Mouse (Mus musculus): ENCODE data around the gene Nvl. TPM values are rescaled to one million over a fixed set of nuclear protein-coding genes. Genes with fewer than 3 reads are reported as not detected.
A peak's percentile ranks its signal among the peaks of the same experiment; 100 is the strongest.

The Nvl gene
- total RNA-seq, 2 experiments from 2014 or later = 41.0 to 41.1 TPM

DNA sequence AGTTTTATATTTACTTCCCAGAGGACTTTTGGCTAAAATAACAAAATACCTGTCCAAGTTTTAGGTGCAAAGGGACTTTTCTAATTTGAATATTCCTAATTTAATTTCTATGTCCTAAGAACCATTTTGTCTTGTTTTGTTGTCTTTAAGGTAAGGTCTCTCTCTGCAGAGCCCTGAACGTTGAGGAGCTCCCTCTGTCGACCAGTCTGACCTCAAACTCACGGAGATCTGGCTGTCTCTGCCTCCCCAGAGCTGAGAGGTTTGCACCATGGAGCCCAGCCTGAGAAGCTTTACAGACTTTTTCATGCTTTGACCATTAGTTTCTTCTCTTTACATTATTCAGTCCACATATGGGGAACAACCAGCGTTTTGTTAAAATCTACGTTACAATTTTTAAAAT, 70.9 kb downstream of the Nvl start:
- intact Hi-C loops (cut with DNase I) = no loop called here

DNA sequence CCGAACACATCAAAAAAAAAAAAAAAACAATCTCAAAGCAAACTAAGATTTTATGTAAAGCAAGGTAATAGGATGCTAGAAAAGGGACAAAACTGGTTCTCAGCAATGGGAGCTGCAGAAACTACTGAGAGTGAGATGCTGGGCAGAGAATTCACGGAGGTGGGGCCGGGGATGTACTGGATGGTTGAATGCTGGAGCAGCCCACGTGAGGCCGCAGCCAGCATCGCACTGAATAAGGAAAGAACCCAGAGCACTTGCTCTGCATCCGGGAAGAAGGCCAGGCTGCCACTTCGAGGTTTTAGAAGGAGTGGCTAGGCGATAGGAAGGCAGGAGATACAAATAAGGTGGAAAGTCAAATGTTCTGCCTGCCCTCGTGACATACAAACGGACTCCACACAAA, 74.3 kb downstream of the Nvl start:
- no peak for DNase-seq
- intact Hi-C loops (cut with DNase I) = no loop called here

More for the DNA sequence above, 70.9 kb downstream of the Nvl start:
- DNase-seq = no peak

- intact Hi-C loops (cut with DNase I) = no loop called here
These were observed 75.7 kb downstream of the Nvl start for GRCm38 (mm10) chr1:181068344-181068743.

GRCm38 (mm10) chr1:181064648-181065047, 79.4 kb downstream of the Nvl start:
- DNase-seq = no peak
- intact Hi-C loops (cut with DNase I) = no loop called here

More at GRCm38 (mm10) chr1:181068344-181068743, 75.7 kb downstream of the Nvl start:
- DNase-seq = no peak

DNA sequence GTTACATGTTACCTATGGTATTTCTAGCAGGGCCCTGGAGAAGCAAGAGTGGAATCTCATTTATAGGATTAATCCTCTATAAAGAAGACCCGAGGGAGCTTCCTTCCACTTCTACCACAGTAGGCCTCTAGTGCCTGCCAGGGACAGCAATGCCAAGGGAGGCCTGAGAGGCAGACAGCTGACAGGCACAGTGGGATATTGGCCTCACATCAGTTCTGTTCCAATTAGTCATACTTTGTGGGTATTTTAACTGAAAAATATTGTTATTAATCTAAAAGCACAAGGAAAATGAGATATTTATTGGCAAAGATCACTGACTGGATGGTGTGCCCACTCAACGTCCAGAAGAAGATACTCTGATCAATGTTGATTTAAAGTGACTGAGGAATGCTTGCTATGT, 80.0 kb downstream of the Nvl start:
- DNase-seq = peak; percentile 48
- intact Hi-C loops (cut with DNase I) = no loop called here

GRCm38 (mm10) chr1:181061784-181062485, 82.1 kb downstream of the Nvl start:
- intact Hi-C loops (cut with DNase I) = no loop called here

DNA sequence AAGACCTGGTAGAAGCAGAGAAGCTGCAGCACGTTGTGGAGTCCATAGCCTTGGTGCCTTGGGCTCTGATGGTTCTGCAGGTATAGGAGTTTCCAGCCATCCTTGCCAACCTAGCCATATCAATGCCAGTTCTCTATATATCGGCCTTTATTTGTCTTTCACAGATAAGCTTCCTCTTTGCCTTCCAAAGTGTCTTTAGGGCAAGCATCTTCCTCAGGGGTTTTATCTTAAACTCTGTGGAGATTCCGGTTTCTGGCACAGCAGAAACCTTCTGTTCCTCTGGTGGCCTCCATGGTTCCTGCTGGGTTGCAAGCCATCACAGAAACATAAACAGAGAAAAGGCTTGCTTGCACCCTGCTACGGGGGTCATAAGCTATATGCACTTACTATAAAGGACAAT, 91.1 kb downstream of the Nvl start:
- intact Hi-C loops (cut with DNase I) = no loop called here
- DNase-seq = no peak

More at GRCm38 (mm10) chr1:181061784-181062485, 82.1 kb downstream of the Nvl start:
- no peak for DNase-seq

DNA sequence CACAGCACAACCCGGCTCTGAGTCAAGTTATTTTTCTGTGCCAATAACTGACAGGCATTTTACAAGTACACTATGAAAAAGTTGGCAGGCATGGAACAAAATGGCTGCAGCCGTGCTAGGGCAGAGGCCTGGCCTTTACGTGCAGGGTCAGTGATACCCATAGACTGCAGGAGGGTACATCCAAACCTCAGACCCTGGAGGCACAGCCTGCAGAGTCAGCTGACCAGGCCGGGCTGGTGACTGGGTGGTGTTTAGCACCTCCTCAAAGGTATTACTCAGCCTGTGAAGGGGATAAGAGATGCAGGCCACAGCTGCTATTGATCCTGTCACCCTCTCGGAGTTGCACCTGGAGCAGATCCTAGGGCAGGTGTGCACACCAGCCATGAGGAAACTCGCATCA, 93.1 kb downstream of the Nvl start, which contains the start of gene 9130409I23Rik:
TSS of gene 9130409I23Rik (plus strand) at position 301 of the 400 bp plus-strand sequence.
- DNase-seq = no peak
- intact Hi-C loops (cut with DNase I) = no loop called here

- intact Hi-C loops (cut with DNase I) = no loop called here
These were observed 94.6 kb downstream of the Nvl start for GRCm38 (mm10) chr1:181049328-181049842.

GRCm38 (mm10) chr1:181047520-181047919, 96.5 kb downstream of the Nvl start:
- intact Hi-C loops (cut with DNase I) = no loop called here

More at GRCm38 (mm10) chr1:181049328-181049842, 94.6 kb downstream of the Nvl start:
- DNase-seq = no peak

DNA sequence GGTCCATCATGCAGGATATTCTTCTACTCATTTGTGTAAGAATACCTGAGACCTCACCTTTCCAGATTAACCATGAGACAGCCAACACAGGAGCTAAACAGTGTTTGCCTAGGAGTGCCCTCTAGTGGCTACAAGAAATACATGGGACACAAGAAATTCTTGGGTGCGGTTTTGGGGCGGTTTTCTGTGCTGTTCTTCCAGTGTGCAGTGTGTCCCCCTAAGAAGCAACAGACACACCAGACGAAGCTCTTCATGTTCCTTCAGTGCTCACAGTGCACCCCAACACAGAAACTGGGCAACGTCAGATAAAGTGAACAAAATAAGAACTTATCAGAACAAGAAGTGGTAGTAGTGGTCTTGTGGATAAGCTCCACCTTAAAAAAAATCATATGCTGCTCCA, 104.4 kb downstream of the Nvl start:
- no peak for DNase-seq
- intact Hi-C loops (cut with DNase I) = loop anchor here (5.0 kb wide), 1 partner anchor 47 kb away; no protein-coding TSS in a partner anchor

More at GRCm38 (mm10) chr1:181047520-181047919, 96.5 kb downstream of the Nvl start:
- DNase-seq = no peak

GRCm38 (mm10) chr1:181037623-181038022, 106.4 kb downstream of the Nvl start:
- intact Hi-C loops (cut with DNase I) = no loop called here
- DNase-seq = peak; percentile 13

Other genes starting within 250 kb of the Nvl start
- gene Pycr2, start 239.9 kb downstream of the Nvl start, total RNA-seq (2021) = 10 to 100 TPM; 28.6 to 31.6 TPM
- gene Lefty1, start 209.2 kb downstream of the Nvl start, total RNA-seq (2021) = 1 to 10 TPM; 2.9 to 3.4 TPM
- gene Tmem63a, start 201.9 kb downstream of the Nvl start, total RNA-seq (2021) = 1 to 10 TPM; 1.8 to 3.3 TPM
- gene Ephx1, start 123.3 kb downstream of the Nvl start, total RNA-seq (2021) = 1 to 10 TPM; 9.0 to 9.9 TPM
- not detected for gene 9130409I23Rik, start 93.0 kb downstream of the Nvl start, total RNA-seq (2021)
- 10 to 100 TPM; 22.7 to 23.1 TPM for gene Cnih4, start 489 bp upstream of the Nvl start, total RNA-seq (2021)
- 100 to 1,000 TPM; 125 to 128 TPM for gene Wdr26, start 67.8 kb upstream of the Nvl start, total RNA-seq (2021)
- 10 to 100 TPM; 51.7 to 55.9 TPM for gene Cnih3, start 208.4 kb upstream of the Nvl start, total RNA-seq (2021)

All from left cerebral cortex, postnatal 4 days (tissue).